In genomic region chr17:9893966-9894365, GRCm38 (mm10) we compare ENCODE assay signal across 8 mouse cellular contexts.
A peak's percentile ranks its signal among the peaks of the same experiment; 100 is the strongest.
DNase-seq lines count a peak whose midpoint lies in the region; ATAC-seq and TF ChIP-seq lines count a peak whose summit lies in the region.

No protein-coding gene starts in this region.

- no peak for TF ChIP-seq EP300 in MEL (IDR thresholded peaks at IDR 0.05; ENCODE audit: low read depth in 1 of 2, low read length in 2 of 2)
- TF ChIP-seq EP300 in liver, embryonic 14.5 days (IDR thresholded peaks at IDR 0.05; ENCODE audit: low read depth): no peak

- H3K4me1 ChIP-seq in heart, embryonic 11.5 days (ENCODE audit: control insufficient read depth, insufficient read depth, low read length): no peaks in the 10 kb centered on the region
- no peaks in the 10 kb centered on the region for H3K4me1 ChIP-seq in MEL (ENCODE audit: control insufficient read depth in 1 of 2, insufficient read depth in 2 of 2, low read length in 2 of 2)
- H3K4me1 ChIP-seq in liver, embryonic 14.5 days (replicated peaks; ENCODE audit: control insufficient read depth in 2 of 2, insufficient read depth in 2 of 2, low read length in 1 of 2): peaks cover 0 to 3% of the 10 kb centered on the region in 2 experiments; a peak in 2 of 4 replicates

- no peaks in the 10 kb centered on the region for H3K27me3 ChIP-seq in heart, embryonic 11.5 days (ENCODE audit: control insufficient read depth, insufficient read depth, low read length)
- H3K27me3 ChIP-seq in MEL (ENCODE audit: control insufficient read depth in 1 of 2, insufficient read depth in 2 of 2, low read length in 2 of 2): no peaks in the 10 kb centered on the region
- no peaks in the 10 kb centered on the region for H3K27me3 ChIP-seq in liver, embryonic 14.5 days (ENCODE audit: control insufficient read depth, insufficient read depth, low read length)

- DNase-seq in heart, postnatal 25 days (ENCODE audit: low spot score): no peak
- peak; percentile 3 for DNase-seq in MEL (ENCODE audit: low read depth, low spot score)
- no peak for DNase-seq in liver, embryonic 14.5 days (ENCODE audit: low read depth in 3 of 3, low spot score in 3 of 3)
- DNase-seq in ovary, postnatal 10 days (ENCODE audit: low spot score): no peak
- no peak for DNase-seq in Muller cell, postnatal 12 days (ENCODE audit: inconsistent ontology term)
- DNase-seq in T-cell, adult 2 months (ENCODE audit: low spot score): no peak

- H3K79me2 ChIP-seq in MEL (ENCODE audit: control insufficient read depth, insufficient read depth, low read length, poor library complexity): no peaks in the 10 kb centered on the region

- H3K9ac ChIP-seq in heart, embryonic 11.5 days (ENCODE audit: low read depth, low read length): no peak overlapping the region
- no peak overlapping the region for H3K9ac ChIP-seq in MEL (ENCODE audit: control insufficient read depth, low read depth, low read length, poor library complexity, severe bottlenecking)
- H3K9ac ChIP-seq in liver, embryonic 14.5 days (replicated peaks): no peak overlapping the region

- no peaks in the 10 kb centered on the region for H3K9me3 ChIP-seq in heart, embryonic 11.5 days (replicated peaks; ENCODE audit: control insufficient read depth, low read length)
- H3K9me3 ChIP-seq in MEL (replicated peaks; ENCODE audit: insufficient read depth, low read length): no peaks in the 10 kb centered on the region
- H3K9me3 ChIP-seq in liver, embryonic 14.5 days (ENCODE audit: control insufficient read depth, low read length): no peaks in the 10 kb centered on the region

- TF ChIP-seq POLR2A in MEL (IDR thresholded peaks at IDR 0.05; ENCODE audit: control insufficient read depth in 1 of 2, insufficient read depth in 1 of 2, low read depth in 1 of 2, low read length in 2 of 2, poor library complexity in 1 of 2): no peak

- H3K4me3 ChIP-seq in heart, embryonic 11.5 days (ENCODE audit: low read depth, low read length): no peak overlapping the region
- H3K4me3 ChIP-seq in MEL (ENCODE audit: control insufficient read depth in 1 of 2, insufficient read depth in 1 of 2, low read depth in 2 of 2, low read length in 2 of 2): no peak overlapping the region
- H3K4me3 ChIP-seq in liver, embryonic 14.5 days (ENCODE audit: insufficient read depth in 1 of 2, low read depth in 2 of 2, low read length in 2 of 2): no peak overlapping the region

- peak overlapping the region; percentile 81 for H3K27ac ChIP-seq in heart, embryonic 11.5 days (ENCODE audit: low read depth, low read length)
- H3K27ac ChIP-seq in MEL (ENCODE audit: control insufficient read depth, low read depth, low read length): no peak overlapping the region
- H3K27ac ChIP-seq in liver, embryonic 14.5 days: no peak overlapping the region

- 0 out of 2 replicates have a peak, but pooled peaks have one; percentile 4 for TF ChIP-seq RAD21 in MEL (IDR thresholded peaks at IDR 0.05; ENCODE audit: low read depth, low read length)

- peak in 1 of 3 experiments; percentile 11; a peak in 1 of 6 replicates for TF ChIP-seq CTCF in MEL (IDR thresholded peaks at IDR 0.05 in 2 of 3, conservative IDR thresholded peaks at IDR 0.05 in 1 of 3; ENCODE audit: control insufficient read depth in 1 of 3, insufficient read depth in 1 of 3, low read depth in 2 of 3, low read length in 3 of 3, poor library complexity in 1 of 3, severe bottlenecking in 1 of 3)
- peak; percentile 51 for TF ChIP-seq CTCF in liver, embryonic 14.5 days (IDR thresholded peaks at IDR 0.05; ENCODE audit: low read depth)

- no peak overlapping the region for H3K4me2 ChIP-seq in heart, embryonic 11.5 days
- no peak overlapping the region for H3K4me2 ChIP-seq in liver, embryonic 14.5 days (ENCODE audit: low read depth)

- H3K36me3 ChIP-seq in heart, embryonic 11.5 days (ENCODE audit: control insufficient read depth, insufficient read depth, low read length): no peaks in the 10 kb centered on the region
- H3K36me3 ChIP-seq in MEL (ENCODE audit: control insufficient read depth in 1 of 2, insufficient read depth in 2 of 2, low read length in 2 of 2): no peaks in the 10 kb centered on the region
- no peaks in the 10 kb centered on the region for H3K36me3 ChIP-seq in liver, embryonic 14.5 days (replicated peaks; ENCODE audit: control insufficient read depth, insufficient read depth, low read depth)

- intact Hi-C loops in heart, postnatal 25 days (cut with DNase I): loop anchor here (2.0 to 10.0 kb wide), 4 partner anchors 133 to 601 kb away; no protein-coding TSS in a partner anchor

- no peak for ATAC-seq in heart, embryonic 11.5 days (replicated peaks; ENCODE audit: insufficient number of reproducible peaks, low FRiP score, low TSS enrichment)
- ATAC-seq in granulocyte monocyte progenitor cell, adult 5-6 weeks (replicated peaks; ENCODE audit: poor library complexity, severe bottlenecking): peak; percentile 22; the same call in 1 of the 2 replicates
- no peak for ATAC-seq in liver, embryonic 14.5 days (ENCODE audit: insufficient read depth)

- WGBS in heart, embryonic 11.5 days (ENCODE audit: insufficient replicate concordance): 46% methylated on average over 6 of the region's 6 CpGs
- 28% methylated on average over 6 of the region's 6 CpGs for WGBS in liver, embryonic 14.5 days (ENCODE audit: insufficient replicate concordance)

TF ChIP-seq in MEL, 35 proteins besides CTCF, POLR2A, EP300 and RAD21:
- TF ChIP-seq SMC3 (IDR thresholded peaks at IDR 0.05; ENCODE audit: low read depth, low read length) (0 out of 2 replicates have a peak, but pooled peaks have one; percentile 11), ELF1 (IDR thresholded peaks at IDR 0.05; ENCODE audit: low read depth, low read length) (no peak)
